Mouse (Mus musculus) spleen, postnatal 14 days (tissue): ENCODE data around the gene Adarb1.
"Not testable (repeated sequence)": the region's sequence is repeated elsewhere in the genome, so short reads cannot be mapped to it uniquely, and the experiment has no call there.

Experiments used
- DNase-seq, 2 experiments: peaks; one replicate each; pipeline ENCODE4 v3.0.0; 2021 to 2022; ENCODE audit warnings: low spot score in 2 of 2

Adarb1 gene

GRCm38 (mm10) chr10:77321001-77321400, 97.1 kb downstream of the Adarb1 start:
- no peak for DNase-seq

GRCm38 (mm10) chr10:77315682-77316081, 102.4 kb downstream of the Adarb1 start:
- no peak for DNase-seq

GRCm38 (mm10) chr10:77314711-77315266, 103.3 kb downstream of the Adarb1 start:
- DNase-seq, result no peak

GRCm38 (mm10) chr10:77308978-77309377, 109.1 kb downstream of the Adarb1 start:
- no peak for DNase-seq

DNA sequence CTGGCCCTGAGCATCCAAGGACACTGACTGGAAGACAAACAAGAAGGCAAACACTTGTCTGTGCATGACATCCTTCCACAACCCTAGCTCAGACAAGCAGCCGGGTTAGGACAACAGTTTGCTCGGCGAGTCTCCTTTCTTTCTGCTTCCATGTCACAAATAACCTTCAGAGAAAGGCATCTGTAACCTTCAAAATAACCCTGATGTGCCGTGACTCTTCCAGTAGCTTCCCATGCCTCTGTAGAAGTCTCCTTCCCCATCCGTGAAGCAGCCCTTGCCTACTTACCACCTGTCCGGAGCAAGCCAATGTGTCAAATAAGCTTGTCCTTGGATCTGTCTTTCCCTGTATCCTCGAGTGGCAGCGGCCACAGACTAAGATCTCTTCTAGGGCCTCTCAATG, 112.3 kb downstream of the Adarb1 start:
- no peak for DNase-seq

DNA sequence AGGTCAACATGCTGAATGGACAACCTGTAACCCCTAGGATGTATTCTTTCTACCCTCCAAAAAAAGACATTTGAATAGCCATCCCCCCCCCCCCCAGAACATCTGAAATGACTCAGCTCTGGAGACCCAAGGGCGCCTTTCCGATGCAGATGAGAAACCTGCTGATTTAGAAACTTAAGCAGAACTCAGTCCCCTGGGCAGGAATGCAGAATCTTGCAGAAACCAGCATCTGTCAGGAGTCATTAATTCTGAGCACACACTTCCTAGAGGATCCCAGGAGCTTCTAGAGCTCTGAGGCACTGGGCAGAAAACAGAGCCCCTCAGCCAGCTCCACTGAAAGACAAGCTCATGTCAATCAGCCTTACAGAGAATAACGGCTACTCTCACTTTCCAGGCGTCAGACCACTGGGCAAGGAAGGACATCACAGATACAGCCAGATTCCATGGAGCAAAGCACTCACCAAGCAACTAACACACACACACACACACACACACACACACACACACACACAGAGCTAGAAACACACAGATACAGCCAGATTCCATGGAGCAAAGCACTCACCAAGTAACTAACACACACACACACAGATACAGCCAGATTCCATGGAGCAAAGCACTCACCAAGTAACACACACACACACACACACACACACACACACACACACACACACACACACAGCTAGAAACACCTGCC, 113.1 kb downstream of the Adarb1 start:
- DNase-seq, result no peak

- DNase-seq, result no peak
Observed at GRCm38 (mm10) chr10:77304362-77304761, 113.7 kb downstream of the Adarb1 start.

- DNase-seq, result peak; percentile 20 to 35
Observed at GRCm38 (mm10) chr10:77300934-77301297, 117.2 kb downstream of the Adarb1 start.

DNA sequence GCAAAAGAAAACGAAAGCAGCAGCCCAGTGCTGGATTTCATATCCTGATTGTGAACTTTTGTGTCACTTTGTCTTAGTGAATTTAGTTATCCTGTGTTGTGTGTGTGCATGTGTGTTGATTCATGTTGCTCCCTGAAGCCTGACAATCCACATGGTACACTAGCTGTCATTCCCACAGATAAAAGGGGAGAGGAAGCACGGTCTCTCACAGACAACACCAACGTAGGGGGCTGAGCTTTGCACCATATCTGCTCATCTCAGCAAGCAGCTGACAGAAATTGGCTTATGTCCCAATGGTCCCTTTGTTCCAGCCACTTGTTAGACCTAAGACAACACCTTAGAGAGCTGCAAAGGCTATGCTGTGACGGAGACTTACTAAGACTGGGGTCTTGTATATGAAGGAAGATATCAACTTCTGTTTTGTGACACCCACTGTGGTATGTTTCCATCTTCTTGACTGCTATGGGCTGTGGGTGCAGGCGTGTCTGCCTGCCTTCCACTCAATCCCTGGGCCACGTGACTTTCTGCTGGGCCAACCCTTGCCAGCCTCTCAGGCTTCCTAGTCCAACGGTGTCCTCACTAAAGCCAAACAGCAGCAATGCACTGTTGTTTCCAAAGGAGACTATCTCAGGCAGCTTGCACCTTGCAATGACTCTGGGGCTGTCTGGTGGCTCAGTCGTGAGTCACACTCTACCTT, 117.7 kb downstream of the Adarb1 start:
- no peak for DNase-seq

DNA sequence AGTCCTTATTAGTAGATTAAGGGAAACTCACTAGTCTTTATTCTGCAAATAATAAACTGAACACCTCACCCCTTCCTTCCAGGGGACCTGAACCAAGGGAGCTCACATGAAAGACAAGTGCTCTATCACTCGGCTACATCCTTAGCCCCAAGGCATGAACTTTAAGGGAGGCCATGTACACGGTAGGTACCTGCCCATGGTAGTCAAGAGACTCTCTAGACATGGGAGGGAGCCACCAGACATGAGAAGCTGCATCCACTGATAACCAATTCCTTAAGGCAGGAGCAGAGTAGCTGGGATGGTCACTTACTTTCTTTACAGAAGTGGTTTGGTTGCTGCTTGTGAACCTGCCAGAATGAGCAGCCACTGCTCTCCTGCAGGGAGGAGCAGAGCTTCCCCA, 118.9 kb downstream of the Adarb1 start:
- no peak for DNase-seq

DNA sequence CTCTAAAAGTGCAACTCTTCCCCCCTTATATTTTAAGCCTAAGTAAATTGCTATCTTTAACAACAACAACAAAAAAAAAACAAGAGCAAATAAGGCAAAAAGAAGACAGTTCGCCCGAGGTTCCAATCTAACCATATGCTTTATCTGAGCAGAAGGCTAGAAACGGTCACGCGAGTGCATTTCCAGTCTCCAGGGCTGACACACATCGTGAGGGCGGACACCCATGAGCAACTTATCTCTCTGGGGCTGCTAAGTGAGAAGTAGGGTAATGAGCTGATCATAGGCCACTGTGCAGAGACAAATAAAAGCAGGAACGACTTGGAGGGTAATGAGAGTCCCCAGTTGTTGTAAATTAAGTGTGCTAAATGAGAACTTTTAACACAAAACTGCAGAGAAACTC, 119.4 kb downstream of the Adarb1 start:
- no peak for DNase-seq

DNA sequence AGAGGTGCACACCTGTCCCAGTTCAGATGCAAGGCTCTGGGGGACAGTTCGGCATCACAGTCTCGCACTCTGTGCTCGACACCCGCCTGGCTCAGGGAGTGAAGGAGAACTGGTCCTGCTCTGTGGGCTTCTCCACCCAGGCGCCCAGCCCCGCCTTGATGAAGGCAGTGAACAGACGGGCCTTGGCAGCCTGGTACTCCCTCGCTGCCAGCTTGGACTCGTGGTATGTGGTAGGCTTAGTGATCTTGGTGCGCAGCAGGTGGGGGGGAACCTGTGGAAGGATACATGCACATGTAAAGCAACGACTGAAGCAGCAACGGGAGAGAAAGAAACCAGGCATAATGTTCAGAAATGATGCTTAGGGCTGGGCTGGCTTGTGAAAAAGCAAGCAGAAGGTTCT, 123.4 kb downstream of the Adarb1 start:
- no peak for DNase-seq

DNA sequence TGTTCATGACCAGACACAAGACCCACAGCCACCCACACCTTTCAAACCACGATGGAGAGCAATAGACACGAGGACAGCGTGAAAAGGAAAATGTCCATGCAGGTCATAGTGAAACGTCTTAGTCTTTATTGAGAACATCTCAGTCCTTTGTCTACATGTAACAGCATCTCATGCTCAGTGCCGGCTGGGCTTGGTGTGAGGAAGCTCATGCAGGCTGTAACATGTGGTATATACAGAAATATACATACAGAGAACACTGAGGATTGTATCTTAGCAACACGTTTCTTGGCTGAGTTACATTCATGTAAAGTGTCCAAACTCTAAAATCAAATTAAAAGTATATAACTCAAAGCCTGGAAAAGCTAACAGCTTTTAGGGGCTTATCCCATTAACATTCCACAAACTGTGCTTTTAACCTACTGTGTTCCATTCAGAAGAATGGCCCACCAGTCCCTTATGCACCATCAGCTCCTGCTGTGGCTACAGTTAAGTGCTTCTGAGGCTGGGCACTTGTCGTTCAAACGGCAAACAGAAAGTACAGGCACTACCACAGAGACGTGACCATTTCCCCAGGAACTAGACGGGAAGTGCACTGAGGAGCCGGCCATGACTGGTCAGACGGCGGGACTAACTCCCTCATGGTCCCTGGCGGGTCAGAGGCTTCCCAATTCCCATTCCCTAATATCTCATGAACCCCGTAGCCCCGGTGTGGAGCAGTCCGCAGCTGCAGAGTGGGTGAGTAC, 127.3 kb downstream of the Adarb1 start:
- DNase-seq, result no peak

DNA sequence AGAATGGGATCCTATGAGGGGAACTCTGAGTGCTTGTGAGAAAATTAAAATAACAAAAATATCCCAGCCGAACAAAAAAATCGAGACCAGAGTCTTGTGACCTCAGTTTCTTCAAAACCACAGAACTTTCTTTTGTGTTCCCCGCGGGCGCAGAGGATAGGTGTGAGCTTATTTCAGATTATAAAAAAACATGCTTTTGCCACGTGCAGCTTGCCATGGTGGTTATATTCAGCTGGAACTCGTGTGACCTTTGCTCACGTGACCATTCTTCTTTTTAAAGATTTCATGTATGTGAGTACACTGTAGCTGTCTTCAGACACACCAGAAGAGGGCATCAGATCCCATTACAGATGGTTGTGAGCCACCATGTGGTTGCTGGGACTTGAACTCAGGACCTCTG, 128.5 kb downstream of the Adarb1 start:
- no peak for DNase-seq

- DNase-seq, result no peak
Observed at GRCm38 (mm10) chr10:77288639-77289195, 129.4 kb downstream of the Adarb1 start.

- no peak for DNase-seq
Observed at GRCm38 (mm10) chr10:77287626-77288025, 130.4 kb downstream of the Adarb1 start.

DNA sequence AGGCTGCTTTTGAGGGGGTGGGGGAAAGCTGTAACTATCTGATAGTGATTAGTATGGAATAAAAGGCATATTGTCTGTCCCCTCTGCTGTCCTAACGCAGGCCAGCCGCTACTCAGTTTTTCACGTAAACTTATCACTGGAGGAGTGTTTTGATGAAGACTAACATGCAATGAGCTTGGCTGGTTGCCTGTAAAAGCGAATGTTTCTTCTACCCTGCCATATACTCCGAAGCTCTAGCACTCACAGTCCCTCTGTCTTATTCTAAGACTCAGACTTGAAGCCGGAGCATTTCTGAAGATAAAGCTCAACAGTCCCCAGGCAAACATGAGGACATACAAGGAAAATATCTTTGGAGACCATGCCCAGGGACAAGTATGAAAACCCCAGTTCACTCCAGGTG, 133.2 kb downstream of the Adarb1 start:
- DNase-seq, result no peak

DNA sequence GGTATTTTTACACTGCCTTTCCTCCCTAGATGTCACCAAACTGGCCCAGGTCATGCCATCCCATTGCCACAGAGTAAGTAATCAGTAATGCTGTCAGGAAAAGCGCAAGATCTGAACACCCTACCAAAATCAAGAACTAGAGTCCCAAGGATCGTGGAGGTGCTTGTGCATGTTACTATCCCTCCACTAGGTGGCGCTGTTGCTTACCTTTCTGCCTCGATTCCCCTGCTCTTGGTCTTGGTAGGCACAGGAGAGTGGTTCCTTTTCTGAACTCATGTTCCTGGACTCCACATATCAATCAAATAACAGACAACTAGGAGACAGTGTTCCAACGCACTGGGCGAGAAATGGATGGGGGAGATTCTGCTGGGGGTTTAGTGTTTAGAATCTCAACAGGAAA, 135.2 kb downstream of the Adarb1 start:
- peak; percentile 29 to 72 for DNase-seq

GRCm38 (mm10) chr10:77282085-77282484, 136.0 kb downstream of the Adarb1 start:
- not testable (repeated sequence) for DNase-seq

DNA sequence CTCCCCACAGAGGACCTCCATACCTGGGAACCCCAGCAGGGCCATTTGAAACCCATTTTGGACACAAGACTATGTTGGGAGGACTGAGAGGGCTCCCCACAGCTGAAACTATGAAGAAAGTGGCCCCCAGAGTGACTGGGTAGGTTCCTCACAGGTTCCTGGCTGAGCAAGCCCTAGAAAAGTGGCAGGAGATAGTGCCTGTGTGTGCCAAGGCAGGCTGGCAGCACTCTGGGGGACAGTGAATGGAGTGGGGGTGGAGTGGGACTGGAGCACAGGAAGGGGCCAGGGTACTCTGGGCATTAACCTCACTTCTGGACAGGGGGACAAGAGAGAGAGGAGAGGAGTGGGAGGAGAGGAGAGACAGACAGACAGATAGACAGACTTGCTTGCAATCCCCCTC, 144.3 kb downstream of the Adarb1 start:
- DNase-seq, result no peak

GRCm38 (mm10) chr10:77272980-77273730, 144.9 kb downstream of the Adarb1 start:
- no peak for DNase-seq

DNA sequence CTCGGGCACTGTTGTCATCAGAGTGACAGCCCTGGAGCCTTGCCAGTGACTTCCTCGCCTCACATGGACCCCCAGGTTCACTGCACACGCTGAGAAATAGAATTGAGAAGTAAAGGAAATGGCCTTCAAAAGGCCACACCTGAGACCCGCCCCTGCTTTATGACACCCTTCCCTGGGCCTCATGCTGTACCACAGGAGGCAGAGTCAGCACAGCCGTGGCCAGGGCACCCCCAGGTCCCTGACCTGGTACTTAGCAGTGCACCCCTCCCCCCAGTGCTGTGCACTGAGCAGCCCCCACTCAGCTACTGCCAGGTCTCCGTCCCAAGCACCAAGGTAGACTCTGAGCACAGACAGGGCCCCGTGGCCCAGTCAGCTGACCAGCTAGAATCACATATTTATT, 148.9 kb downstream of the Adarb1 start:
- no peak for DNase-seq
